Mouse (Mus musculus) intestine, embryonic 16.5 days (tissue): ENCODE measurements at regions not wholly inside any gene's neighbourhood (a gene's known extent, or its start where the extent isn't known, plus 50 kb on each side); places are given as distances from the start of the nearest gene placed in this dataset.
"Not testable (repeated sequence)": the region's sequence is repeated elsewhere in the genome, so short reads cannot be mapped to it uniquely, and the experiment has no call there.

Source experiments
- ATAC-seq: fragments of 200-750 bp; cut with Nextera tagmentation; 2 replicates; pipeline ENCODE4 v1.8.0; 2017; ENCODE audit warnings: moderate TSS enrichment, moderate library complexity
- H3K27ac ChIP-seq: fragments of 300-500 bp; sonication (generic); 2 replicates; pipeline ENCODE4 v1.5.1; 2014; ENCODE audit warnings: mild to moderate bottlenecking, low read length
- H3K27me3 ChIP-seq: fragments of 300-500 bp; sonication (generic); replicated peaks from 2 replicates; pipeline ENCODE4 v1.6.1; 2014; ENCODE audit warnings: low read length, control low read depth, mixed read lengths; ENCODE audit not compliant: control insufficient read depth, insufficient read depth
- H3K36me3 ChIP-seq: fragments of 300-500 bp; sonication (generic); 2 replicates; pipeline ENCODE4 v1.6.1; 2014; ENCODE audit warnings: low read length, control low read depth; ENCODE audit not compliant: control insufficient read depth, insufficient read depth
- H3K4me1 ChIP-seq: fragments of 300-500 bp; sonication (generic); 2 replicates; pipeline ENCODE4 v1.6.1; 2014; ENCODE audit warnings: low read length, control low read depth, mixed read lengths; ENCODE audit not compliant: control insufficient read depth, insufficient read depth
- H3K4me2 ChIP-seq: fragments of 300-500 bp; sonication (generic); 2 replicates; pipeline ENCODE4 v1.6.1; 2014; ENCODE audit warnings: low read depth, low read length, control low read depth
- H3K4me3 ChIP-seq: fragments of 300-500 bp; sonication (generic); 2 replicates; pipeline ENCODE4 v1.5.1; 2014; ENCODE audit warnings: mild to moderate bottlenecking, low read length
- H3K9ac ChIP-seq: fragments of 300-500 bp; sonication (generic); 2 replicates; pipeline ENCODE4 v1.6.1; 2014; ENCODE audit warnings: low read depth, low read length
- H3K9me3 ChIP-seq: fragments of 300-500 bp; sonication (generic); 2 replicates; pipeline ENCODE4 v1.6.1; 2016; ENCODE audit warnings: low read length, control low read depth; ENCODE audit not compliant: control insufficient read depth
- WGBS: fragments of 180-500 bp; shearing (Covaris S2); extraction: QIAGEN DNeasy Blood & Tissue Kit; methylation state at CpG from one replicate; pipeline ENCODE4 v1.1.7; 2014; 5-methylcytosine and 5-hydroxymethylcytosine counted together

- ATAC-seq, H3K36me3 ChIP-seq, H3K27ac ChIP-seq, H3K9ac ChIP-seq, H3K27me3 ChIP-seq, H3K4me2 ChIP-seq, H3K9me3 ChIP-seq, H3K4me1 ChIP-seq, H3K4me3 ChIP-seq: not testable (repeated sequence)
- WGBS: 89% methylated on average over 2 of the region's 2 CpGs
Measured at GRCm38 (mm10) chr1:23316288-23316687, 81.3 kb downstream of the Ogfrl1 start.

GRCm38 (mm10) chr1:23314863-23315262, 82.7 kb downstream of the Ogfrl1 start:
- H3K4me1 ChIP-seq, H3K9ac ChIP-seq, H3K4me3 ChIP-seq, ATAC-seq, H3K36me3 ChIP-seq, H3K4me2 ChIP-seq, H3K27ac ChIP-seq, H3K9me3 ChIP-seq, H3K27me3 ChIP-seq: not testable (repeated sequence)
- 70% methylated on average over 2 of the region's 2 CpGs for WGBS

- no peak overlapping the region for H3K9ac ChIP-seq
- H3K36me3 ChIP-seq: no peaks in the 10 kb centered on the region
- H3K27ac ChIP-seq: no peak overlapping the region
- H3K4me3 ChIP-seq: no peak overlapping the region
- no peaks in the 10 kb centered on the region for H3K27me3 ChIP-seq
- no peak overlapping the region for H3K4me2 ChIP-seq
- no peaks in the 10 kb centered on the region for H3K4me1 ChIP-seq
- ATAC-seq: no peak
- WGBS: 98% methylated on average over 1 of the region's 1 CpGs
- H3K9me3 ChIP-seq: no peaks in the 10 kb centered on the region
Measured at GRCm38 (mm10) chr1:23292718-23293117, 104.9 kb downstream of the Ogfrl1 start.

DNA sequence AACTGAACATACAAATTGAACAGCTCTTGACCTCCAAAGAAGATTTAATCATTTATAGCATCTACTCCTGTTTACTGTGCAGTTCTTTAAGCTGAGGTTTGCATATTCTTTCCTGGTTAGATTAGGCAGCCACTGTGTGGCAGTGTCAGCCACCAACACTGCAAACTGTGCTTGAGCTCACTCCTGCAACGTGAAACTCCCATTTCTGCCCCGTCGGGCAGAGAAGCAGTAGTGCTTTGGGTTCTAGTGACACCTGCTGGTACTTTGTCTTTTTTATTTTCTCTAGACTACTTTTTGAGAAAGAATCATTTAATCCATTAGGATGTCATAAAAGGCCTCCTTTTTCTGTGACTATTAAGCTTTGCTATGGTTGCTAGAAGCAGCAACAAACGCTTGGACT, 110.8 kb downstream of the Ogfrl1 start:
- Histone ChIP-seq H3K4me2 (no peak overlapping the region), H3K4me3 (no peak overlapping the region), H3K27me3 (no peaks in the 10 kb centered on the region), H3K9me3 (no peaks in the 10 kb centered on the region), H3K4me1 (no peaks in the 10 kb centered on the region), H3K36me3 (no peaks in the 10 kb centered on the region), H3K27ac (no peak overlapping the region), H3K9ac (no peak overlapping the region)
- ATAC-seq: peak; percentile 81
- 22% methylated on average over 4 of the region's 4 CpGs for WGBS

GRCm38 (mm10) chr1:23282870-23283219, 114.7 kb downstream of the Ogfrl1 start:
- ATAC-seq: no peak
- no peaks in the 10 kb centered on the region for H3K27me3 ChIP-seq
- H3K27ac ChIP-seq: no peak overlapping the region
- no peak overlapping the region for H3K4me2 ChIP-seq
- 91% methylated on average over 4 of the region's 4 CpGs for WGBS
- H3K9me3 ChIP-seq: no peaks in the 10 kb centered on the region
- H3K4me3 ChIP-seq: no peak overlapping the region
- H3K4me1 ChIP-seq: no peaks in the 10 kb centered on the region
- no peak overlapping the region for H3K9ac ChIP-seq
- H3K36me3 ChIP-seq: no peaks in the 10 kb centered on the region

GRCm38 (mm10) chr1:23282215-23282869, 115.2 kb downstream of the Ogfrl1 start:
- Histone ChIP-seq H3K9ac (no peak overlapping the region), H3K36me3 (no peaks in the 10 kb centered on the region), H3K27ac (no peak overlapping the region), H3K9me3 (no peaks in the 10 kb centered on the region), H3K4me2 (no peak overlapping the region), H3K4me3 (no peak overlapping the region), H3K27me3 (no peaks in the 10 kb centered on the region), H3K4me1 (no peaks in the 10 kb centered on the region)
- ATAC-seq: peak; percentile 85
- 94% methylated on average over 2 of the region's 2 CpGs for WGBS

DNA sequence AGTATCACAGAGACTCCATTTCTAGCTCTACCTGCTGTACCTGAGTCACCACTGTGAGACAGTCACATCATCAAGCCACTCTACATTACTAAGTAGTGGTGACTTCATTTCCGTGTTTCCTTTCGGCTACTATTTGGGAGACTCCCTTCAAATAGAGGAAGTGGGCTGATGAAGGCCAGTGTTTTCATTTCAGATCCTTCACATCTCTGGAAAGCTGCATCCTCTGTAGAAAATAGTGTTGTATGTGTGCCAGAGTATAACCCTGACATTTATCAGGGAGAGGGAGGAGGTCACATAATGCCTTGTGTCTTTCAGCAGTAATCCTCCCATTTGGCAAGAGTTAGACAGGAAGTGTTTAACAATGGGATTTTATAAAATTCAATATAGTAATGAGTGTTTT, 117.7 kb downstream of the Ogfrl1 start:
- ATAC-seq: peak; percentile 33; the same call in 1 of the 2 replicates
- no peaks in the 10 kb centered on the region for H3K4me1 ChIP-seq
- H3K9me3 ChIP-seq: no peaks in the 10 kb centered on the region
- no peak overlapping the region for H3K4me2 ChIP-seq
- H3K27me3 ChIP-seq: no peaks in the 10 kb centered on the region
- no peak overlapping the region for H3K9ac ChIP-seq
- 83% methylated on average over 2 of the region's 2 CpGs for WGBS
- no peaks in the 10 kb centered on the region for H3K36me3 ChIP-seq
- H3K4me3 ChIP-seq: no peak overlapping the region
- H3K27ac ChIP-seq: no peak overlapping the region

DNA sequence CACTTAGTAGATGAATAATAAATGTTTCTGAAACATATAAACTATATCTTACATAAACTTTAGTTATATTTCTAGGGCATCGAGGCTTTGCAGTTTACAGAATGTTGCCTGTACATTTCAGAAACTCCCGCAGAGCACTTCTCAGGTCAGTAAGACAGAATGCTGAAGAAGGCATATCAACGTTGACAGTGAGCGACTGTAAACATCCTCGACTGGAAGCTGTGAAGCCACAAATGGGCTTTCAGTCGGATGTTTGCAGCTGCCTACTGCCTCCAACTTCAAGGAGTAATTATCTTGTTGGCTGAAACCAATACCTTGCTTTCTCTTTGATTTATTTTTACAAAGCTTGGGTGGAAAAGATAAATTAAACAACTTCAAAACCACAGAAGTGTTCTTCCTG, 125.5 kb downstream of the Ogfrl1 start:
- Histone ChIP-seq H3K4me1 (peaks cover 4% of the 10 kb centered on the region; the same call in 1 of the 2 replicates), H3K27ac (no peak overlapping the region), H3K9me3 (no peaks in the 10 kb centered on the region), H3K27me3 (no peaks in the 10 kb centered on the region), H3K4me3 (no peak overlapping the region), H3K36me3 (no peaks in the 10 kb centered on the region), H3K9ac (no peak overlapping the region), H3K4me2 (no peak overlapping the region)
- WGBS: 25% methylated on average over 6 of the region's 6 CpGs
- no peak for ATAC-seq

GRCm38 (mm10) chr1:23270910-23271822, 126.4 kb downstream of the Ogfrl1 start:
- peak; percentile 43; the same call in 1 of the 2 replicates for ATAC-seq
- 32% methylated on average over 6 of the region's 6 CpGs for WGBS
- no peaks in the 10 kb centered on the region for H3K27me3 ChIP-seq
- no peak overlapping the region for H3K4me3 ChIP-seq
- H3K4me2 ChIP-seq: no peak overlapping the region
- H3K9ac ChIP-seq: no peak overlapping the region
- H3K9me3 ChIP-seq: no peaks in the 10 kb centered on the region
- H3K36me3 ChIP-seq: no peaks in the 10 kb centered on the region
- peaks cover 7% of the 10 kb centered on the region; the same call in 1 of the 2 replicates for H3K4me1 ChIP-seq
- peak overlapping the region; percentile 43 for H3K27ac ChIP-seq
